Mouse (Mus musculus) hindbrain, postnatal 0 days (tissue): Measurements from ENCODE around the gene Lce1j. TPM values are rescaled to one million over a fixed set of nuclear protein-coding genes. Genes with fewer than 3 reads are reported as not detected.
"Not testable (repeated sequence)": the region's sequence is repeated elsewhere in the genome, so short reads cannot be mapped to it uniquely, and the experiment has no call there.

Experiments used
- ATAC-seq: fragments of 200-750 bp; cut with Nextera tagmentation; 2 replicates; pipeline ENCODE4 v1.8.0; 2017; ENCODE audit warnings: mild to moderate bottlenecking, moderate TSS enrichment, moderate library complexity
- DNase-seq: peaks from one replicate; pipeline ENCODE4 v3.0.0-alpha.2; 2015; ENCODE audit warnings: low spot score
- H3K27ac ChIP-seq: fragments of 300-500 bp; sonication (generic); 2 replicates; pipeline ENCODE4 v1.5.1; 2014; ENCODE audit warnings: mild to moderate bottlenecking
- H3K27me3 ChIP-seq: fragments of 300-500 bp; sonication (generic); 2 replicates; pipeline ENCODE4 v1.6.1; 2014; ENCODE audit warnings: low read length, mixed read lengths; ENCODE audit not compliant: insufficient read depth
- H3K36me3 ChIP-seq: fragments of 300-500 bp; sonication (generic); 2 replicates; pipeline ENCODE4 v1.6.1; 2014; ENCODE audit warnings: low read length, mixed read lengths; ENCODE audit not compliant: insufficient read depth
- H3K4me1 ChIP-seq: fragments of 300-500 bp; sonication (generic); 2 replicates; pipeline ENCODE4 v1.6.1; 2014; ENCODE audit warnings: antibody characterized with exemption, low read length, mixed read lengths; ENCODE audit not compliant: insufficient read depth
- H3K4me2 ChIP-seq: fragments of 300-500 bp; sonication (generic); 2 replicates; pipeline ENCODE4 v1.6.1; 2014; ENCODE audit warnings: low read depth, mild to moderate bottlenecking, low read length, moderate library complexity, mixed read lengths
- H3K4me3 ChIP-seq: fragments of 300-500 bp; sonication (generic); 2 replicates; pipeline ENCODE4 v1.5.1; 2014; ENCODE audit warnings: low read length
- H3K9ac ChIP-seq: fragments of 300-500 bp; sonication (generic); replicated peaks from 2 replicates; pipeline ENCODE4 v1.6.1; 2014; ENCODE audit warnings: mild to moderate bottlenecking, low read length, moderate library complexity, mixed read lengths
- H3K9me3 ChIP-seq: fragments of 300-500 bp; sonication (generic); 2 replicates; pipeline ENCODE4 v1.6.1; 2016; ENCODE audit warnings: low read length, mixed read lengths
- CTCF ChIP-seq: IDR thresholded peaks from 2 replicates; pipeline ENCODE4 v1.5.1; 2016; ENCODE audit warnings: antibody characterized with exemption, control low read depth, low read depth
- WGBS: fragments of 180-500 bp; shearing (Covaris S2); extraction: QIAGEN DNeasy Blood & Tissue Kit; methylation state at CpG from one replicate; pipeline ENCODE4 v1.1.7; 2014; 5-methylcytosine and 5-hydroxymethylcytosine counted together
- polyA plus RNA-seq: library from polyadenylated mRNA; unstranded; fragments of >200 nt; fragmentation: Nextera tagmentation; extraction: Ambion mirVana; gene quantifications from 2 replicates; pipeline ENCODE4 v1.2.1, GENCODE M21; 2015
- total RNA-seq: library from RNA; depleted of rRNA; stranded (reverse); fragments of >200 nt; gene quantifications from 2 replicates; pipeline ENCODE4 v1.2.3, GENCODE M21; 2014; rRNA removed

The Lce1j gene
- not detected in 2 replicates for total RNA-seq
- not detected in 2 replicates for polyA plus RNA-seq

- Histone ChIP-seq H3K9me3 (no peaks in the 10 kb centered on the region), H3K4me2 (no peak within 1 kb of the TSS)
Measured at GRCm38 (mm10) chr3:92790414-92790813, at the start of gene Lce1j. TSS of gene Lce1j (minus strand) at chr3:92790514.

GRCm38 (mm10) chr3:92827108-92827507 is 36.8 kb upstream of the Lce1j start, which contains the start of gene Kprp:
TSS of gene Kprp (minus strand) at chr3:92827247.
- 31% methylated on average over 1 of the region's 1 CpGs for WGBS

More at GRCm38 (mm10) chr3:92790414-92790813, at the start of gene Lce1j:
- WGBS, result 92% methylated on average over 1 of the region's 1 CpGs
- no peaks in the 10 kb centered on the region for H3K27me3 ChIP-seq
- DNase-seq, result no peak
- no peaks in the 10 kb centered on the region for H3K36me3 ChIP-seq
- no peak within 1 kb of the TSS for H3K27ac ChIP-seq
- no peak for ATAC-seq
- H3K9ac ChIP-seq, result no peak within 1 kb of the TSS
- H3K4me3 ChIP-seq, result no peak within 1 kb of the TSS
- TF ChIP-seq CTCF, result no peak
- no peaks in the 10 kb centered on the region for H3K4me1 ChIP-seq

GRCm38 (mm10) chr3:92825808-92826207 is 35.5 kb upstream of the Lce1j start:
- ATAC-seq (peak; percentile 35; the same call in 1 of the 2 replicates), DNase-seq (peak; percentile 22)
- H3K4me1 ChIP-seq, result no peaks in the 10 kb centered on the region
- no peak overlapping the region for H3K27ac ChIP-seq
- 24% methylated on average over 1 of the region's 1 CpGs for WGBS
- no peak overlapping the region for H3K4me3 ChIP-seq
- TF ChIP-seq CTCF, result peak; percentile 56
- no peaks in the 10 kb centered on the region for H3K36me3 ChIP-seq
- no peak overlapping the region for H3K9ac ChIP-seq
- H3K9me3 ChIP-seq, result no peaks in the 10 kb centered on the region
- H3K4me2 ChIP-seq, result no peak overlapping the region
- H3K27me3 ChIP-seq, result no peaks in the 10 kb centered on the region

More at GRCm38 (mm10) chr3:92827108-92827507, 36.8 kb upstream of the Lce1j start, which contains the start of gene Kprp:
- TF ChIP-seq CTCF, result no peak
- no peaks in the 10 kb centered on the region for H3K36me3 ChIP-seq
- no peak within 1 kb of the TSS for H3K4me2 ChIP-seq
- DNase-seq (no peak), ATAC-seq (no peak)
- H3K4me1 ChIP-seq, result no peaks in the 10 kb centered on the region
- H3K4me3 ChIP-seq, result no peak within 1 kb of the TSS
- no peaks in the 10 kb centered on the region for H3K9me3 ChIP-seq
- H3K27me3 ChIP-seq, result no peaks in the 10 kb centered on the region
- no peak within 1 kb of the TSS for H3K9ac ChIP-seq
- no peak within 1 kb of the TSS for H3K27ac ChIP-seq

- H3K9me3 ChIP-seq, DNase-seq, H3K27ac ChIP-seq, ATAC-seq, H3K4me1 ChIP-seq, H3K4me2 ChIP-seq, H3K9ac ChIP-seq, H3K27me3 ChIP-seq, H3K4me3 ChIP-seq, H3K36me3 ChIP-seq: not testable (repeated sequence)
- 92% methylated on average over 2 of the region's 2 CpGs for WGBS
Measured at GRCm38 (mm10) chr3:92816036-92816435, 25.7 kb upstream of the Lce1j start.

DNA sequence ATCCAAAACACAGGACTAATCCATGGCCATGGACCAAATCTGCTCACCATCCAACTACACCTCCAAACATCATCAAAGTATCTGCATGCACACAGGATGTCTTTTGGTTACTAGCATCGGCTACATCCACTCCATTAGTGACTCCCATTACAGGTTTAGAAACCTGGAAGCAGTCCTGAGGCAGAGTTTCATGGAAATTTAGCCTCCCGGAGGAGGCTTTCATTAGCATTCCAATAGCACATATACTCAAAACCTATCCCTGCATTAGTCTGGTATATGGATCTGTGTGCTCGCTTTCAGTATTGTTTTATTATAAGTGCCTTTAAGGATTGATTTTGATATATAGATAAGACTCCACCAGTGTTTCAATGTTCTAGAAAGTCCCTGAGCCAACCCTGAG is 25.3 kb upstream of the Lce1j start:
- Histone ChIP-seq H3K27me3 (no peaks in the 10 kb centered on the region), H3K4me3 (no peak overlapping the region), H3K9ac (no peak overlapping the region), H3K4me1 (no peaks in the 10 kb centered on the region), H3K36me3 (no peaks in the 10 kb centered on the region), H3K9me3 (no peaks in the 10 kb centered on the region), H3K4me2 (no peak overlapping the region), H3K27ac (no peak overlapping the region)
- 90% methylated on average over 3 of the region's 3 CpGs for WGBS
- ATAC-seq (no peak), DNase-seq (no peak)
- no peak for TF ChIP-seq CTCF

DNA sequence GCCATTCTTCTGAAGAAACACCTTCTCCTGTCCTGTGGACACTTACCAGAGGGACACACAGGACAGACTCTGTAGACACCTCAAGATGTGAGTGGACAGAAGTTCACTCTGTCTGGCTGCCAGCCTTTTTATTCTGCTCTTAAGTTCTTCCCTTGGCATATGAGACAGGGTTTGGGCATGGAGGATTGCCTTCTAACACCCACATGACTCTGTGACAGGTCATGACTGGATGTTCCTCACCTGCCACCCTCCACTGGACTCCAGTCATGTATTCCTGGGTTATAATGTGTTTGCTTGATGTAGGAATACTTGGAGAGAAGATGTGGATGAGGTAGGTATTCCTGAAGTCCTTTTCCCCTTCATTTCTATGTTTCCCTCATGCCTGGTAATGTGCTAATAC is 17.5 kb upstream of the Lce1j start, which contains the start of gene Lce1k:
TSS of gene Lce1k (minus strand) at position 101 of the 400 bp plus-strand sequence.
- DNase-seq (no peak), ATAC-seq (no peak)
- H3K4me2 ChIP-seq, result no peak within 1 kb of the TSS
- H3K36me3 ChIP-seq, result no peaks in the 10 kb centered on the region
- H3K4me1 ChIP-seq, result no peaks in the 10 kb centered on the region
- H3K9ac ChIP-seq, result no peak within 1 kb of the TSS
- no peaks in the 10 kb centered on the region for H3K27me3 ChIP-seq
- TF ChIP-seq CTCF, result no peak
- H3K27ac ChIP-seq, result no peak within 1 kb of the TSS
- H3K4me3 ChIP-seq, result no peak within 1 kb of the TSS
- H3K9me3 ChIP-seq, result no peaks in the 10 kb centered on the region

DNA sequence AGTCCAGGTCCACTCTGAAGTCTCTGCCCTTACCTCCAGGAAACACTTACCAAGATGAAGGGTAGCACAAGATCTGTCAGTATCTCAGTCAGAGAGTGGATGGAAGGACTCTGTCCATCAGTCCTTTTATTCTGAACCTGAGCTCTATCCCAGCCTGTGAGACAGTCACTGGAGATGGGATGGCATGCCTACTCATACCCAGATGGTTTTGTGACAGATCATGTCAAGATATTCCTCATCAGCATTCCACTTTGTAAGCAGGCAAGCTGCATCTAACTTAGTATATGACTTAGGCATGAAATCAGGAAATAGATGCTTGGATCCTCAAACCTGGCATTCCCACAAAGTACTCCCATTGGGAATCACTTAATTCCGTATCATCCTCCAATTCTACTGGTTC is 11.5 kb downstream of the Lce1j start, which contains the start of gene Lce1i:
TSS of gene Lce1i (minus strand) at position 101 of the 400 bp plus-strand sequence.
- Histone ChIP-seq H3K4me2 (no peak within 1 kb of the TSS), H3K27me3 (no peaks in the 10 kb centered on the region), H3K9ac (no peak within 1 kb of the TSS), H3K9me3 (no peaks in the 10 kb centered on the region), H3K27ac (no peak within 1 kb of the TSS), H3K4me1 (no peaks in the 10 kb centered on the region), H3K36me3 (no peaks in the 10 kb centered on the region), H3K4me3 (no peak within 1 kb of the TSS)
- no peak for TF ChIP-seq CTCF
- no peak for ATAC-seq
- 75% methylated on average over 1 of the region's 1 CpGs for WGBS
- no peak for DNase-seq
